Mouse (Mus musculus) G1E (cell line): Measurements from ENCODE around the gene Dhrs11.

Experiments used
- CTCF ChIP-seq: IDR thresholded peaks from 2 replicates; pipeline ENCODE4 v1.5.1; 2012; ENCODE audit warnings: low read depth, low read length, inconsistent platforms, mixed read lengths
- GATA1 ChIP-seq: IDR thresholded peaks from 2 replicates; pipeline ENCODE4 v1.6.1; 2012; ENCODE audit warnings: borderline replicate concordance, low read length, inconsistent platforms, mixed read lengths
- TAL1 ChIP-seq: conservative IDR thresholded peaks from 2 replicates; pipeline ENCODE4 v1.6.1; 2012; ENCODE audit warnings: low read depth, low read length, inconsistent platforms, mixed read lengths

DNA sequence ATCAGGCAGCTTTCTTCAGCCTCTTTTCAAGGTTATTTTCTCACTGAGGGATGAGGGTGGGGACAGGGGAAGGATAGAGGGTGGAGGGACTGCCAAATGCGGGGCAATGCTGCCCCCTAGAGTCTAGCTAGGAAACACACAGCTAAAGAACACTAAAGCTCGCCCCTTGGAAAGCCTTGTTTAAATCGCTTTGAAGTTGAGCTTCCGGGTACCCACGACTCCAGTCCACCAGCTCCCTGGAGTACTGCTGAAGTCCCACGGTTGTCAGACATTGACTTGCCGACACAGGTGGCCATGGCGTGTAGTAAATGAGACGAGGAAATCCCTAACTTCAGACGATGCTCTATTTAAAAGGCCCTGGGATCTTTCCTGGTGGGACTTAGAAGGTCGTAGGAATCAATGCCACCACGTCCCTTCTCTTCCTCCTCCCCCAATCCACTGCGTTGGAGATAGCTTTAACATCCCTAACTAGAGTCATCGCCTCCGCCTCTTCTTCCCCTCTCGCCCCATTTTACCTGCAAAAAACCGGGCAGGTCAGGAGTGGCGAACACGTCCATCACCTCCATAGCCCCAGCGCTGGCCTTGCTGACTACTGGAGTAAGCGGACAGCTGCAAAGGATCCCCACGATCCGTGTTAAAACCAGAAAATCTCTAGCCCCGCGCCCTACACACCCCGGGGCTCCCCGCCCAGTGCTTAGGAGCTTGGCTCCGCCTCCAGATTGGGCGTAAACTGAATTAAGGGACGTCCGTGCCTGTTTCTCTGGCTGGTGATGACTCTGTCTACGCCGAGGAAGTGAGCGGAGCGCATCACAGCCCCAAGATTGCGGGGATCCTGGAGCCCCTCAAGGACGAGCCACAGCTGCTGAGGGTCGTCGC lies 10.5 kb downstream of the Dhrs11 start:
- peak; percentile 78 for TF ChIP-seq CTCF
- TF ChIP-seq GATA1: no peak
- no peak for TF ChIP-seq TAL1
